Mouse (Mus musculus) kidney, adult 2 months (tissue): ENCODE results near the gene Zbtb18. TPM values are rescaled to one million over a fixed set of nuclear protein-coding genes. Genes with fewer than 3 reads are reported as not detected.

Experiments
- DNase-seq: peaks from one replicate; pipeline ENCODE4 v3.0.0; 2021
- H3K27ac ChIP-seq: fragments of 200-500 bp; 2 replicates; pipeline ENCODE4 v1.5.1; 2012; ENCODE audit warnings: low read depth, low read length, control low read depth, inconsistent platforms; ENCODE audit not compliant: insufficient read depth
- H3K27me3 ChIP-seq: fragments of 200-500 bp; replicated peaks from 2 replicates; pipeline ENCODE4 v1.6.1; 2012; ENCODE audit warnings: mild to moderate bottlenecking, moderate library complexity, low read length, inconsistent platforms; ENCODE audit not compliant: control insufficient read depth, insufficient read depth
- H3K36me3 ChIP-seq: fragments of 200-500 bp; 2 replicates; pipeline ENCODE4 v1.6.1; 2012; ENCODE audit warnings: mild to moderate bottlenecking, moderate library complexity, low read length, inconsistent platforms; ENCODE audit not compliant: control insufficient read depth, insufficient read depth
- H3K4me1 ChIP-seq: fragments of 200-500 bp; 2 replicates; pipeline ENCODE4 v1.6.1; 2011; ENCODE audit warnings: low read length; ENCODE audit not compliant: control insufficient read depth, insufficient read depth
- H3K4me3 ChIP-seq: fragments of 200-500 bp; 2 replicates; pipeline ENCODE4 v1.5.1; 2011; ENCODE audit warnings: mild to moderate bottlenecking, low read depth, low read length, control low read depth; ENCODE audit not compliant: insufficient read depth
- CTCF ChIP-seq: fragments of 200-500 bp; conservative IDR thresholded peaks from 2 replicates; pipeline ENCODE4 v1.5.1; 2011; ENCODE audit warnings: low read depth, mild to moderate bottlenecking, control low read depth, low read length, moderate library complexity, mixed read lengths; ENCODE audit not compliant: insufficient read depth, insufficient read length
- POLR2A ChIP-seq: fragments of 200-500 bp; IDR thresholded peaks from one replicate; pipeline ENCODE4 v1.6.1; 2011; ENCODE audit warnings: low read depth, low read length, control low read depth
- WGBS: fragments of 180-500 bp; shearing (Covaris S2); methylation state at CpG from one replicate; pipeline ENCODE4 v1.1.7; 2018; 5-methylcytosine and 5-hydroxymethylcytosine counted together
- polyA plus RNA-seq: library from polyadenylated mRNA; depleted of rRNA; stranded (reverse); fragments of >200 nt; gene quantifications from 2 replicates; pipeline ENCODE4 v1.2.3, GENCODE M21; 2012

Zbtb18 gene
- polyA plus RNA-seq, 1 experiment, result 12.7 TPM

DNA sequence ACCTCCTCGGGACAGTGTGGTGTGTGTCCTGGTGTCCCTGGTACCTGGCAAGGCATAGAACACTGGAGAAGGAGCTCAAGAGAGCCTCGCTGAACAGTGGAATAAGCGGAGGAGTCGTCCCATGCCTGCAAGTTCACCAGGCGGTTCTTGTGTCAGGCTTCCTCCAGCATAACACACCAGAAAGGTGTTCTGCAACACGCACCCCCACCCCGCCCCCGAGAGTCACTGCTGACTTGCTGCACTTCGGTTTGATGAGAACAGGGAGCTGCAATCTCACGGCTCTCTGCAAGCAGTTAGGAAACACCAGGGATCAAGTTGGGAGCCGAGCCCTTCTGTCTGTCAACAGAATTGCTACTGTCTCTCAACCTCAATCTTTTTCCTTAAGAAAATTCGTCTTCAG, 22.8 kb upstream of the Zbtb18 start:
- no peak for TF ChIP-seq POLR2A
- TF ChIP-seq CTCF, result no peak
- no peak overlapping the region for H3K4me3 ChIP-seq
- no peak overlapping the region for H3K27ac ChIP-seq
- H3K4me1 ChIP-seq, result no peaks in the 10 kb centered on the region
- no peak for DNase-seq
- H3K27me3 ChIP-seq, result no peaks in the 10 kb centered on the region; the same call in 1 of the 2 replicates
- WGBS, result 51% methylated on average over 12 of the region's 12 CpGs
- H3K36me3 ChIP-seq, result no peaks in the 10 kb centered on the region

- no peaks in the 10 kb centered on the region; the same call in 1 of the 2 replicates for H3K27me3 ChIP-seq
- DNase-seq, result no peak
- no peak for TF ChIP-seq POLR2A
- no peak for TF ChIP-seq CTCF
Observed at GRCm38 (mm10) chr1:177420126-177420525, 22.0 kb upstream of the Zbtb18 start.

DNA sequence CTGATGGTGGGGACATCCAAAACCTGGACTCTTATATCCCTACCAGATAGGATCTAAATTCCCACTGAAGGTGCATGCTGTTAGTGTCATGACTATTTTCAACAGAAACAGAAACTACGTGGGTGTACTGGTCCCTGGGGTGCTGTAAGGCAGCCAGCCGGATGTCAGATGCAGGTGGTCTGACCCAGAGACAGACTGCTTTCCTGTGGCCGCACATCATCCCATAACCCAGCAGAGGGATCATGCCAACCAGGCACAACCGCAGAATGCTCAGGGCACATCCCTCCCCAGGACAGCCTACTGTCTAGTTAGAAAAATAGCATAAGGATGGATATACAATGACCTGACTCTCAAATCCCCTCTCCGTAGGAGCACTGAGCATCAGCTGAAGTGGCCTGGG, 14.3 kb upstream of the Zbtb18 start:
- WGBS, result 64% methylated on average over 5 of the region's 5 CpGs
- DNase-seq, result no peak
- Histone ChIP-seq H3K4me3 (no peak overlapping the region), H3K4me1 (no peaks in the 10 kb centered on the region), H3K27me3 (no peaks in the 10 kb centered on the region), H3K36me3 (no peaks in the 10 kb centered on the region), H3K27ac (no peak overlapping the region)
- TF ChIP-seq POLR2A, result no peak
- TF ChIP-seq CTCF, result no peak

More at GRCm38 (mm10) chr1:177420126-177420525, 22.0 kb upstream of the Zbtb18 start:
- no peaks in the 10 kb centered on the region for H3K36me3 ChIP-seq
- H3K27ac ChIP-seq, result no peak overlapping the region
- no peaks in the 10 kb centered on the region for H3K4me1 ChIP-seq
- WGBS, result 67% methylated on average over 6 of the region's 6 CpGs
- no peak overlapping the region for H3K4me3 ChIP-seq

DNA sequence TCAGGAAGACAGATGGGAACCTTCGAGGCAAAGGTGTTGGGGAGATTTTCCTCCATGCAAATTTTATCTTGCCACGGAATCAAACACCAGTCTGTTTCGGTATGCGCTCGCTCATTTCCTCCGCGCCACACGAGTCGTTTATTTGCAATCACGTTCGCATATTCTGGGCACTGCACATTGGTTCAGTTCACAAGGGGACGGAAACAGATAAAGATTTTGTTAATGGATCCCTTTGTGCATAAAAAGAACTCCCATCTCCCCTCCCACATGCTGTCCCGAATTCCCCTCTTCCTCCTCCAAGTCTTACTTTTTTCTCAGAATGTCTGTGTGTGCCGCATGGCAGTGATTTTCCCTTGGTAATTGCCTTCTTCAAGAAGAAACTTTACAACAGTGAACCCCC, 13.8 kb upstream of the Zbtb18 start:
- no peak overlapping the region for H3K4me3 ChIP-seq
- no peaks in the 10 kb centered on the region for H3K27me3 ChIP-seq
- WGBS, result 65% methylated on average over 14 of the region's 14 CpGs
- H3K36me3 ChIP-seq, result no peaks in the 10 kb centered on the region
- DNase-seq, result no peak
- TF ChIP-seq CTCF, result no peak
- no peak for TF ChIP-seq POLR2A
- H3K27ac ChIP-seq, result no peak overlapping the region
- no peaks in the 10 kb centered on the region for H3K4me1 ChIP-seq

DNA sequence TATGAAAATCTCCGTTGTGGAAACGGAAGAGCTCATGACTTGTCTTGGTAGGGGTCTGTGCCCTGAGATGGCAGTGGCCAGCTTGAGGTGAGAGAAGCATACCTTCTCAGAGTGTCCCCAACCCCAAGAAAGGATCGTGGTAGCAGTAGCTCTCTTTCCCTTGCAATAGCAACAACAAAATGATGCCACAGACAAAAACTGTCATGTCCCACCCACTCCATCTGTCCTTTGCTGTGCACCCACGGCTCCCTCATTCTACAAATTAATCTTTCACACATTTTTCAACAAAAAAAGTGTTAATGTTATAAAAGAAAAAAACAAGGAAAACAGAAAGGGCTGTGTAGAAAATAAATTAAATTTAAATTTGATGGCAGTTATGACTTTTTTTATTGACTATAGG, 13.1 kb upstream of the Zbtb18 start:
- TF ChIP-seq POLR2A, result no peak
- TF ChIP-seq CTCF, result no peak
- Histone ChIP-seq H3K36me3 (no peaks in the 10 kb centered on the region), H3K4me1 (no peaks in the 10 kb centered on the region), H3K27me3 (no peaks in the 10 kb centered on the region), H3K4me3 (no peak overlapping the region), H3K27ac (no peak overlapping the region)
- no peak for DNase-seq
- 79% methylated on average over 4 of the region's 4 CpGs for WGBS

- no peak overlapping the region for H3K4me3 ChIP-seq
- no peak for TF ChIP-seq POLR2A
- no peak for TF ChIP-seq CTCF
- no peaks in the 10 kb centered on the region for H3K27me3 ChIP-seq
- peaks cover 7% of the 10 kb centered on the region for H3K4me1 ChIP-seq
- DNase-seq, result no peak
- H3K27ac ChIP-seq, result no peak overlapping the region
- no peaks in the 10 kb centered on the region for H3K36me3 ChIP-seq
- WGBS, result 7% methylated on average over 2 of the region's 2 CpGs
Observed at GRCm38 (mm10) chr1:177440411-177440810, 1.7 kb upstream of the Zbtb18 start.

- DNase-seq, result peak; percentile 33
- H3K27me3 ChIP-seq, result no peaks in the 10 kb centered on the region
- H3K4me3 ChIP-seq, result peak overlapping the region; percentile 73
- H3K4me1 ChIP-seq, result peaks cover 11% of the 10 kb centered on the region
- peak overlapping the region; percentile 95 for H3K27ac ChIP-seq
- no peak for TF ChIP-seq CTCF
- no peak for TF ChIP-seq POLR2A
- no peaks in the 10 kb centered on the region for H3K36me3 ChIP-seq
- WGBS, result 1% methylated on average over 6 of the region's 6 CpGs
Observed at GRCm38 (mm10) chr1:177440981-177441491, 1.1 kb upstream of the Zbtb18 start.
